Comparison of ENCODE assay signal across 9 mouse cellular contexts in genomic region chr1:153980886-153981285, GRCm38 (mm10).
DNase-seq lines count a peak whose midpoint lies in the region; ATAC-seq and TF ChIP-seq lines count a peak whose summit lies in the region.
"Had no signal": no experiment of that assay in that cellular context is flagged by ENCODE, and none has a peak within 500 bp of the region (broad histone marks: within the 10 kb centered on the region; RNA-seq: fewer than 3 reads in every experiment).

No protein-coding gene starts in this region.

- 51% methylated on average over 6 of the region's 6 CpGs for WGBS in kidney, embryonic 16.5 days
- WGBS in heart, embryonic 15.5 days: 40% methylated on average over 6 of the region's 6 CpGs
- 67% methylated on average over 6 of the region's 6 CpGs for WGBS in forebrain, postnatal 0 days
- WGBS in forebrain, embryonic 14.5 days: 69% methylated on average over 6 of the region's 6 CpGs

- H3K9me3 ChIP-seq in kidney, embryonic 16.5 days (ENCODE audit: low read length): no peaks in the 10 kb centered on the region
- H3K9me3 ChIP-seq in heart, embryonic 15.5 days (replicated peaks): no peaks in the 10 kb centered on the region
- H3K9me3 ChIP-seq in forebrain, postnatal 0 days (ENCODE audit: low read length): no peaks in the 10 kb centered on the region
- no peaks in the 10 kb centered on the region for H3K9me3 ChIP-seq in forebrain, embryonic 14.5 days (replicated peaks; ENCODE audit: control insufficient read depth, low read length)
- H3K9me3 ChIP-seq: neural tube, embryonic 13.5 days had no signal

- no peaks in the 10 kb centered on the region for H3K27me3 ChIP-seq in kidney, embryonic 16.5 days (ENCODE audit: insufficient read depth, low read length)
- no peaks in the 10 kb centered on the region for H3K27me3 ChIP-seq in heart, embryonic 15.5 days
- no peaks in the 10 kb centered on the region for H3K27me3 ChIP-seq in forebrain, postnatal 0 days (ENCODE audit: insufficient read depth, low read length)
- no peaks in the 10 kb centered on the region for H3K27me3 ChIP-seq in forebrain, embryonic 14.5 days (replicated peaks; ENCODE audit: control insufficient read depth, insufficient read depth, low read length)
- H3K27me3 ChIP-seq: neural tube, embryonic 13.5 days had no signal

- no peaks in the 10 kb centered on the region for H3K4me1 ChIP-seq in kidney, embryonic 16.5 days (ENCODE audit: insufficient read depth, low read length)
- H3K4me1 ChIP-seq in heart, embryonic 15.5 days (replicated peaks): peaks cover 6% of the 10 kb centered on the region
- H3K4me1 ChIP-seq in forebrain, postnatal 0 days (ENCODE audit: insufficient read depth): no peaks in the 10 kb centered on the region
- H3K4me1 ChIP-seq in forebrain, embryonic 14.5 days (ENCODE audit: control insufficient read depth, insufficient read depth, low read length): peaks cover 4% of the 10 kb centered on the region; the same call in 1 of the 2 replicates
- H3K4me1 ChIP-seq: neural tube, embryonic 13.5 days had no signal

- no peak overlapping the region for H3K9ac ChIP-seq in kidney, embryonic 16.5 days (replicated peaks; ENCODE audit: low read length)
- H3K9ac ChIP-seq in heart, embryonic 15.5 days: no peak overlapping the region
- no peak overlapping the region for H3K9ac ChIP-seq in forebrain, postnatal 0 days
- H3K9ac ChIP-seq in forebrain, embryonic 14.5 days (ENCODE audit: low read length): no peak overlapping the region
- H3K9ac ChIP-seq: neural tube, embryonic 13.5 days had no signal

- DNase-seq in kidney, adult 9 months: no peak
- DNase-seq in lung, postnatal 10 days: peak; percentile 41
- DNase-seq in forebrain, postnatal 0 days: no peak
- no peak for DNase-seq in forebrain, embryonic 14.5 days (ENCODE audit: low spot score)
- DNase-seq in thymus, postnatal 10 days (ENCODE audit: low spot score in 2 of 2): no peak

- H3K4me3 ChIP-seq in kidney, embryonic 16.5 days (ENCODE audit: low read length): no peak overlapping the region
- no peak overlapping the region for H3K4me3 ChIP-seq in heart, embryonic 15.5 days
- no peak overlapping the region for H3K4me3 ChIP-seq in forebrain, postnatal 0 days (ENCODE audit: low read depth, low read length)
- no peak overlapping the region for H3K4me3 ChIP-seq in forebrain, embryonic 14.5 days (ENCODE audit: low read depth, low read length)
- H3K4me3 ChIP-seq: neural tube, embryonic 13.5 days had no signal

- H3K36me3 ChIP-seq in kidney, embryonic 16.5 days (ENCODE audit: insufficient read depth, low read length): no peaks in the 10 kb centered on the region
- H3K36me3 ChIP-seq in heart, embryonic 15.5 days: no peaks in the 10 kb centered on the region
- no peaks in the 10 kb centered on the region for H3K36me3 ChIP-seq in forebrain, postnatal 0 days (ENCODE audit: insufficient read depth)
- no peaks in the 10 kb centered on the region for H3K36me3 ChIP-seq in forebrain, embryonic 14.5 days (ENCODE audit: control insufficient read depth, insufficient read depth, low read length)
- H3K36me3 ChIP-seq: neural tube, embryonic 13.5 days had no signal

- no peak for TF ChIP-seq CTCF in forebrain, postnatal 0 days (IDR thresholded peaks at IDR 0.05; ENCODE audit: low read depth)

- no peak overlapping the region for H3K27ac ChIP-seq in kidney, embryonic 16.5 days (ENCODE audit: low read length)
- no peak overlapping the region for H3K27ac ChIP-seq in heart, embryonic 15.5 days
- H3K27ac ChIP-seq in forebrain, postnatal 0 days (ENCODE audit: low read depth, low read length): no peak overlapping the region
- no peak overlapping the region for H3K27ac ChIP-seq in forebrain, embryonic 14.5 days (ENCODE audit: low read depth, low read length)
- H3K27ac ChIP-seq: neural tube, embryonic 13.5 days had no signal

- 0 out of 2 replicates have a peak, but pooled peaks have one; percentile 39 for ATAC-seq in kidney, embryonic 16.5 days (ENCODE audit: low FRiP score, low TSS enrichment)
- ATAC-seq in frontal cortex, adult (ENCODE audit: low TSS enrichment): peak; percentile 75
- ATAC-seq in heart, embryonic 15.5 days (replicated peaks; ENCODE audit: insufficient number of reproducible peaks, insufficient read depth, low FRiP score, low read depth): peak; percentile 35; the same call in 1 of the 2 replicates
- ATAC-seq in forebrain, postnatal 0 days: no peak
- ATAC-seq in forebrain, embryonic 14.5 days: no peak

- H3K4me2 ChIP-seq in kidney, embryonic 16.5 days (replicated peaks; ENCODE audit: low read depth, low read length): no peak overlapping the region
- no peak overlapping the region for H3K4me2 ChIP-seq in heart, embryonic 15.5 days
- no peak overlapping the region for H3K4me2 ChIP-seq in forebrain, postnatal 0 days (ENCODE audit: low read depth)
- no peak overlapping the region for H3K4me2 ChIP-seq in forebrain, embryonic 14.5 days (ENCODE audit: low read length)
- H3K4me2 ChIP-seq: neural tube, embryonic 13.5 days had no signal

Comparison
In these comparisons a context has a peak if more than half of its experiments do, and no peak if none do; other contexts are left out.
1. ATAC-seq: peak in kidney, embryonic 16.5 days (single experiment), frontal cortex, adult (single experiment) and heart, embryonic 15.5 days (single experiment); none in forebrain, postnatal 0 days (single experiment) and forebrain, embryonic 14.5 days (single experiment).